Mouse (Mus musculus) left cerebral cortex, adult 18-20 months (tissue): ENCODE results near the gene Kat5. TPM values are rescaled to one million over a fixed set of nuclear protein-coding genes. Genes with fewer than 3 reads are reported as not detected.
A peak's percentile ranks its signal among the peaks of the same experiment; 100 is the strongest.

Source experiments
- DNase-seq, 2 experiments: peaks; one replicate each; pipeline ENCODE4 v3.0.0; 2021 to 2022; ENCODE audit warnings: low spot score in 2 of 2, mixed read lengths in 1 of 2
- total RNA-seq, 2 experiments: library from RNA; stranded (reverse); gene quantifications; 2 replicates each; pipeline ENCODE4 v1.2.3; 2021

Gene Kat5
- total RNA-seq, 2 experiments from 2014 or later, result 92.6 to 96.3 TPM

DNA sequence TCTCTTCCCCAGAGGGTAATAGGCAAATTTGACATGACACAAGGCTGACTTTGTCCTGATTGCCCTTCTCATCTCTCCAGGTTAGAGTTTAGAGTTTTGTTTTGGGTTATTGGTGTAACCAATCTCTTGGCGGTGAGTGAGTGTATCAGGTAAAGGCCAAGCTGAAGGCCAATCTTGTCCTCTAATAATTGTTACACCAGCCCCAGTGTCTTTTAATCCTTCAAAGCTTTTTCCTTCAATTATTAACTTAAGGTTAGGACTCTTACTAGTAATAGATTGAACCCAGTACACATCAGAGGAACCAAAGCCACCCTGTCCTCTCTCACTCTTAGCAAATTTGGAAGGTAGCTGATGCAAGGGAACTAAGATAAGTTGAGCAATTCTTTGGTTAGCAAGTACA is 34.7 kb downstream of the Kat5 start:
- DNase-seq, result no peak

DNA sequence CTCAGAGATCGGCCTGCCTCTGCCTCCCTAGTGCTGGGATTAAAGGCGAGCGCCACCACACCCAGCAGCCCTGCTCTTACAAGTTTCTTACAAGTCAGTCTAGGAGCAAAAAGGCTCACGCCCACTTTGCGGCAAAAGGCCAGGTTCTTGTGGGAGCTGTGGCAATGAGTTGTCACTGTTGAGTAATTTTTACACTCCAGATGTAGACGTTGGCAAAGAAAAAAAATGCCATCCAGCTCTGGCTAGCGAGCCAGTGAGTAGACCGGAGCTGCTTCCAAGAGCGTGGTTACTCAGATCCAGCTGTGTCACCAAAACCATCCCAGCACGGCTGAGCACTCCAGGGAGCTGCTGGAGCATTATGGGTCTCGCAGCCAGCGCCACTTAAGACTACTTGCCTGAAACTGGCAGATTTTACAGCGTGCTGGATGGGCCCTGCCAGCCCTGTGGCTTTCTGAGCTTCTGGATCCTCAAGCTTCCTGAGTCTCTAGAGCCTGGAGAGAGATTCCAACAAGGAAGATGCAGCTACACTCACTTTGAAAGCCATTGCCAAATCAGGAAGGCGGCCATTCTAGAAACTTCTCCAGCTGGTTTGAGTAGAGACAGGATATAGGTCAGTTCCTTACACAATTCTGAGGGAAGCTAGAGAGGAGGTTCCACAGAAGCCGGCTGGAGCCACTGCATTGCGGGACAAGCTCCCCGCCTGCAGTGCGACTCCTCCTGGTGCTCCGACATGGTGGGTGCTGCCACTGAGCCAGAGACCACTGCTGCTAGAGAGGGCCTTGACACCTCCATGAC is 37.5 kb downstream of the Kat5 start:
- peak; percentile 84 to 86 for DNase-seq

DNA sequence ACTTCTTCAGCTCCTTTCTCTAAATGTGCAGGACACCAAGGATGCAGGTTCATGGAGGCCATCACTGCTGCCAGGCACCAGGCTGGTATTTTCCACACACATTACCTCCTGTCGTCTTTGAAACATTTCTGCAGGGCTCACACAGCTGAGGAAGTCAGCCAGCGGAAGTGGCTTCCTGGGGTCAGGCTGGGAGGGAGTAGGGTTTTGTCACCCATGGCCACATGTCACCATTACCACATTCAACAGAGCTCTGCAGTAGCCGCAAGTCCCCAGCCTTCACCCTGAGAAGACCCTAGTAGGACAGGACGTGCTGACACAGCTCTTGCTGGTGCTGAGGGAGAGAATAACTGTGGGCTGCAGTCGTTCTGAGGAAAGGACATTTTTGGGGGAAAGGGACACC is 38.2 kb downstream of the Kat5 start:
- no peak for DNase-seq

DNA sequence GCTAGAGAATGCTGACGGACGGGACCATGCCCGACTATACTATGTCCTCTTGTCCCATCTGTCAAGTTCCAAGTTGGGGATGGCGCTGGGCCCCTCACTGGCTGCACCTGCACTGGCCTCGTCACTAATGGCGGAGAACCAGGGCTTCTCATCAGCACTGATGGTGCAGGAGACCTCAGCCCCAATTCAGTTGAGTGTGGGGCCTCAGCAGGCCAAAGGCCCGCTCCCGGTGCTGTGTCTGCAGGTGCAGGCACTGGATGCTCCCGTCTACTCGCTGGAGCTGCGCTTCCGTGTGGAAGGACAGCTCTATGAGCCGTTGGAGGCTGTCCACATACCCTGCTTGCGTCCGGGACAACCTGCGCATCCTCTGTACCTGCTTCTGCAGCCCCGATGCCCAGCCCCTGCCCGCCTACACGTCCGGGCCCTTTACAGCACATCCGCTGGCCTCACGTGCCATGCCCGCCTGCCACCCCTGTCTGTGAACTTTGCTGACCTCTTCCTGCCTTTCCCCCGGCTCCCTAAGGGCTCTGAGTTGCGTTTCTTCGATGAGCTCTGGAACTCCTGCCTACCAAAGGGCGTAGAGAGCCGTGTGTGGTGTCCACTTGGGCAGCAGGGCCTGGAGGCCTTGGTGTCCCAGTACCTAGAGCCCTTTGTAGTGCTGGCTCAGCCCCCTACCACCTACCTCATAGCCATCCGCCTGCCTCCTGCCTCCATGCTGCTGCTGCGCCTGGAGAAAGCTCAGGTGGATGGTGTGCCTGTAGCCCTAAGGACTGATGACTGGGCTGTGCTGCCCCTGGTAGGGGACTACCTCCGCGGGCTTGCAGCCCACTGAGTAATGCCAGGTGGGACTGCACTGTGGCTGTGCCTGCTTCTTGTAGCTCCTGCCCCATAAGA is 39.4 kb downstream of the Kat5 start:
- no peak for DNase-seq

DNA sequence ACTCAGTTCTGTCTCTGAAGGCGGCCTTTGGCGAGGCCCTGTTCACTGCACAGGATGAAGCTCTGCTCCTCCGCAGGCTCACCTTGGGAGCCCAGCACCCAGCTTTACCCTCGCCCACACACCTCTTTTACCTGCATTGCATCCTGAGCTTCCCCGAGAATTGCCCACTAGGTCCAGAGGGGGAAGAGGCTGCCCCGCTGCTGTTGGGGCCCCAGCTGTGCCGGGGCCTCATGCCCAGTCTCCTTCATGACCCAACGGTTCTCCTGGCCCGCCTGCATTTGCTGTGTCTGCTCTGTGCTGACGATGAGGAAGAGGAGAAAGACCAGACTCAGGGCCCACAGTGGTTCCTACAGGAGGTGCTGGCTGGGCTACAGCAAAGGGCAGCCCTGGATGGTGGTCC is 40.5 kb downstream of the Kat5 start:
- DNase-seq, result no peak

DNA sequence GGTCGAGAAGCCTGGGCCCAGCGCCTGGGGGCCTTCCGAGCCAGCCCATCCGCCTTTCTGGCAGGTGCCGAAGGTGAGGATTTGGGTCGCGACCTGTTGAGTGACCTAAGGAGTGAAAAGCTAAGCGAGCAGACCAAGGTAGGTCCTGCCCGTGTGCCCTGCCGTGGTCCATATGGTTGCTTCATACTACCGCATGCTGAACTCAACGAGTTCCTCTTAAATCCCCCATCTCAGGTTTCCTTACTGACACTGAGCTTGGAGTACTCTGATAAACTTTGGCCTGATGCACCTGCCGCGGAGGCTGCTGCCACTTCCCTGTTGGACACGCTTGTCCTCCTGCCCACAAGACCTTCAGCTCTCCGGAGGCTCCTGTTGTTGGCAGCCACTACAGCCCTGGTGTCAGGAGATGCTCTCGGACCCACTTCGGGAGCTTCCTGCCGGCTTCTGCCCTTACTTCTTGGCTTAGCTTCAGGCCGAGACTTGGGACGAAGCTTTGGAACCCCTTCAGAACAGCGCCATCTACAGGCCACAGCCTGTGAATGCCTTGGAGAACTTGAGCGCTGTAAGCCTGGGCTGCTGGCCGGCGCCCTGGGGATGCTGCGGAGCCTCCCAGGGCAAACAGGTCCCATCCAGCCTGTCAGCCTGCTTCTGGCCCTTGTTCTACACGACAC is 41.4 kb downstream of the Kat5 start:
- DNase-seq, result peak; percentile 79 to 85

DNA sequence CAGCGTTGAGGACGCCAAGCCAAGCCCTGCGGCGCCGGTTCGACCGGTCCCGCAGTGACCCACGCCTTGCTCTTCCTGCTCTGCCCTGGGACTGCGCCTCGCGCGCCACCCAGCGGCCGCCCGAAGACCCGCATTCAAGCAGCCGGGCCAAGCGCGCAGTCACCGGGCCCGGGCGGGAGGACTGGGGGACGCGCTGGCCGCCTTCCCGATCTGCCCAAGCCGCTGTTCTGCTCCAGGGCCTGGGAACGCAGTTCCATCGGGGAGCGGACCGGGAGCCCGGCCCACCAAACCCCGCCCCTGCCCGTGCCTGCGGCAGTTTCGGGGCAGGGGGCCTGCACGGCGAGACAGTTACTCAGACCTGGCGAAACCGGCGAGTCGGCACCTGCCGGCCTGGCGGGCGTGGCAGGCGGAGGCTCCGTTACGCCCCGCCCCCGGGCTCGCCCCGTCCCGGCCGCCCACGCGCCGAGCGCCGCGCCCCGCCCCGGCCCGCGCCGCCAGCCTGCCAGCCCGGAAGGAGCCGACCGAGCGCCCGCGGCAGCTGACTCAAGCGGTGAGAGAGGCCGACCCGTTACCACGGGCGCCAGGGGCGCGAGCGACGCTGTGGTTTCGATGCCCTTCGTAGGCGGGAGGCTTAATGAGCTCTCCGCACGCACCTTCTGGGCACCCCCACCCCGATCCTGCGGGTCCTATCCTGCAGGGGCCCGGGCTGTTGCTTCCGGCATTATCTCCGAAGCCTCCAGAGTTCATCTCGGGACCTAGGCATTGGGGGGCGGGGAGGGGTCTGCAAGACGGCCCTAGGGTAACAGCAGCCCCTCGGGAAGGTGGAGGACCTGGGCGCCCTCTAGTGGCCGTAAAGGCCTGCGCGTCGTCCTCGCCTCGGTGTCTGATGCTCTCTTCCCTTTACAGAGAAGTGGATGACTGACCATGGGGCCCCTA is 42.2 kb downstream of the Kat5 start, which contains the start of gene Ap5b1:
Ap5b1 (plus strand) TSS at position 492 of the 936 bp plus-strand sequence.
- DNase-seq, result peak; percentile 84 to 87

DNA sequence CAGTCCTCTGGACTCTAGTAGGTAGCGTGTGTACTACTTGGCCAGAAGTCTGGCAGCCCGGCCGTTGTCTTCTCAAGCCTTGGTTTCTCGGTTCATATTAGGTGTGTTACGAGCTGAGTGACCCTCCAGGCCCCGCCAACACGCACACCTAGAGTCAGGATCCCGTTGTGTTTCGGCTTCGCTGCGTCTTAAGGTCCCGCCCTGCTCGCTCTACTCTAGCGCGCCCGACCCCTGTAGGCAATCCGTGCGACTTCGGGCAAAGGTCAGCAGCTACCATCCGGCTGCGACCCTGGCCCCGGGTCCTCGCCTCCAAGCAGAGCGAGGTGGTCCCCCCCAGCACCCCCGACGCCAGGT is 42.9 kb downstream of the Kat5 start:
- DNase-seq, result no peak

DNA sequence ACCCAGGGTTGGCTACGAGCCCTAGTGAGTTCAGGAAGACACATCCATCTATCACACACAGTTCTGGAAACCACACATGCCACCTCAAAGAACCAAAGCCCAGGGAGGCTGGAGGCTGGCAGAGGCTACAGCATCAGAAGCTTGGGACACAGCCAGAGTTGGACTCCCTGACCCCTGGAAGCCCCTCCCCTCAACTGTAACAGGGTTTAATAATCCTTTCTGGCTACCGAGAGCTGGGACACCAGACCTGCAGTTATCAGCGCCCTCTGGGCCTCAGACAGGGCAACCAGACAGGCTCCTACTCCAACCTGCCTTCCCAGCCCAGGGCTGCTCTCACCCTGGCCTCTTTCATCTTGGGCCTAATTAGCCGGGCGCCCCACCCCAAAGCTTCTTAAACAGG is 43.7 kb downstream of the Kat5 start:
- DNase-seq, result no peak

DNA sequence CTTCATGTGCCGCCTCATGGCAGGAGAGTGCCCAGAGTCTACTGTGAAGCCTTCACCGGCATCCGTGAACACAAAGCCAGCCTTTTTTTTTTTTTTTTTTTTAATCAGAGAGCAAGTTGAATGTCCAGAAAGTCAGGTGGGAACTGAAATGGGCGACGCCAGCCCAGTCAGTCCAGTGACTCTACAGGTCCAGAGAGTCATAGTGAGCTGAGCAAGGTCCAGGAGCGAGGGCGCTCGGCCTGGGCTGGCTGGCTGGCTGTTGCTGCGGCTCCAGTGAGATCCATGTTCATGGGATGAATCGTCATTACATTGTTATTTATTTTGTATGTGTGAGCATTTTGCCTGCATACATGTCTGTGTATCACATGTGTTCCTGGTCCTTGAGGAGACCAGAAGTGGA is 47.3 kb downstream of the Kat5 start:
- DNase-seq, result no peak

DNA sequence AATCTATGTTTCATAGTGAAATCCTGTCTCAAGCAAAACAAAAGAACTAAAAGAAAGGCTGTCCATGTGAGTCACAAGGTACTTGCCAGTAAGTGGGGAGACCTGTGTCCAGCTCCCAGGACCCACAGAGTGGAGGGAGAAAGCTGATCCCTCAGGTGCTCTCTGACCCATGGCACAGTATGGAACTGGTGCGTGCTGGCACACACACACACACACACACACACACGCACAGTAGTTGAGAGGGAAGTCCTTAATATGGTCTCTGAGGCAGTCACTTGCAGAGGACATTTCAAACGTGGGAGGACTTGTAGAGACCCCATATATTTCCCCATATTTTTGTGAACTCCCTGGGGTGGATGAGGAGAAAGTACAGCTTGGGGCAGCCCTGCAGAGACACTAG is 48.2 kb downstream of the Kat5 start:
- no peak for DNase-seq

DNA sequence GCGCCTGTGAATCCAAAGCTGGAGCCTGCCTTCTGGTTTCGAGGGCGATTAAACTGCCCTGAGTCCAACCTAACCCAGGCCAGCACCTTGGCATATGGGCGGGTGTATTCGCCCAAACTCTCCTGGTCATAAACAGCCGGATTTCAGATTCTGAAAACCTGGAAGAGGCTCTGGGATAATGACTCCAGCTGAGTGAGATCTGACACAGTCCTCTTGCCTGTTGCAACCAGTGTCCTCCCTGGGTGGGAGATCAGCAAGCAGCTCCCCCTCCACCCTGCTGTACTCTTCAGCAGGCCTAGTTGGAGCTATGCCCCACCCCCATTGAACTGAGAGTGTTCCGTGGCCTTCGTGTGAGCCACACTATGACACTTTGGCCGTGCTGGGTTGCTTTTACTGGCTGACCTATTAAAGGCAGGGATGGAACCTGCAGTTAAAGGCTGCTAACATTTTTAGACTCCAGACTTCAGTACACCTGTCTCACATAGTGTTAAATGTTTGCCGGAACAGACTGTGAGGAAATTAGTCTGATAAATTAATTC is 48.7 kb downstream of the Kat5 start:
- no peak for DNase-seq

DNA sequence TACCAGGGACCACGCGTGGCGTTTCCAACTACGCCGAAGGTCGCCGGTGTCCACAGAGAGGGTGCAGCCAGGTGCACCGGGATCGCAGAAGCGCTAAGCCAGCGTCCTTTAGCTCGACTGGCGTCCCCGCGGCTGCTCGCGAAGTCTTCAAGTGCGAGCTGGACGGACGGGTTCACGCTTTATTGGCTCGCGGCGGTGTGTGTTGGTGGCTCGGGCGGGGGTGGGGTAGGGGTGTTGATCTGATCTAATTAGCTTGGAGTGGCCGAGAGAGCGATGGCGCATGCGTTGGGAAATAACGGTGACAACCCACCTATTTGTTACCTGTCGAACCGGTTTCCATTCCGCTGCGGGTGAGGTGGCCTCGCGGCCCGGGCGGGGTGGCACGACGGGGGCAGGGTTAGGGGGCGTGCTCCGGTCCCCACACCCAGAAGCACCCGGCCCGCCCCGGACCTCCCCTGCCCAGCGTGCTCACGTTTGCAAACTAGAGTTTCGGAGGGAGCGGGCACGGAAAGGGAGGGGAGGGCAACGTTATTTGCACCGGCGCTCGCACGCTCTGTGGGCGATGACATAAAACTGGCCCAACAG is 49.5 kb downstream of the Kat5 start, which contains the start of gene Ovol1:
Ovol1 (minus strand) TSS at position 190 of the 585 bp plus-strand sequence.
- no peak for DNase-seq

DNA sequence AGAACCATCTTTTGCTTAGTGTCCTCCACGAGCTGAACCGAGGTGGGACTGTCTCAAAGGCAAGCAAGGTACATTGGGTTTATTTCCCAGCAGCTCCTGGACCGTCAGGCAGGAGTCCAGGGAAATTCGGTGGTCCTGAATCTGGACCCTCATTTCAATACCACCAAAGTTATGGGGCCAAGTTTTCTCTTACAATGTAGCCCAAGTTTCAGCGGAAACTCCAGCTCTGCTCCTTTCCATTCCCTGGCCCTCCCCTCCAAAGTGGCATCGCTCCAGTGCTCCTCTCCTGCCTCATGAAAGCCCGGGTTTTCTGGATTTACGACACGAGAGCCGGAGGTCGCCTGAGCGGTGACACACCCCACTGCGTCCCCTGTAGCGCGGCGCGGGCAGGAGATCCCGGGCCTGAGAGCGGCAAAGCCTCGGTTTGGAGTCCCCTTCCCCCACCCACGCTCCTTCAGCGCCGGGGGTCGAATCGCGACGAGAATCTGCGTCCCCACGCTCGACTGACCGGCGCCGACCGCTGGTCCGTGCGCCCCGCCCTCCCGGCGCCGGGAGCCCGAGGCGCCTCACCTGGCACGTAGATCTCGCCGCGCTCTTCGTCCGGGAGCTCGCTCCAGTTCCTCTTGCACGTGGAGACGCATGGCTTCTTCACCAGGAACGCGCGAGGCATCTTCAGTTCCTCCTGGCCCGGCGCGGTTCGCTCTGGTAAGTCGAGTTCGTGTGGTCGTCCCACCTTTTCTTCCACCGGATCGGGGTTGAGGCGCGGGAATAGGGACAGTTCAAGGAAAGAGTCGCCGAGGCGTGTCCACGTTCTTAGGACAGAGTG is 50.2 kb downstream of the Kat5 start:
- no peak for DNase-seq

DNA sequence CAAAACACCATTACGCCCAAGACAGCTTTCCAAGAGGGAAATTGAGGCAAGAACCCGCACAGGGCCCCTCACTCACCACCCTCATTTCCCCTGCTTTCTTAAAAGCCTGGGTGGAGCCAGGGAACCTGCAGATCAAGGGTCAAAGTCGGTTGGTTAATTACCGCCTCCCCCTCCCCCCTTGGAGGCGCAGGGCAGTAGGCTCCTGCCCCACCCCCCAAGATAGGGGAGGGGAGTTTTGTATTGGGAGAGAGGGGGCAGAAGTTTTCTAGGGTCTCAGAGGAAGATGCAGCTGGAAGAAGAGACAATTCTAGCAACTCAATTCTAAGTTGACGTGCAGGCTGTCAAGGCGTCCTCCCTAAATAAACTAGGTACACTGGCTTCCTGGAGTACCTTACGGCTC is 50.8 kb downstream of the Kat5 start:
- no peak for DNase-seq

DNA sequence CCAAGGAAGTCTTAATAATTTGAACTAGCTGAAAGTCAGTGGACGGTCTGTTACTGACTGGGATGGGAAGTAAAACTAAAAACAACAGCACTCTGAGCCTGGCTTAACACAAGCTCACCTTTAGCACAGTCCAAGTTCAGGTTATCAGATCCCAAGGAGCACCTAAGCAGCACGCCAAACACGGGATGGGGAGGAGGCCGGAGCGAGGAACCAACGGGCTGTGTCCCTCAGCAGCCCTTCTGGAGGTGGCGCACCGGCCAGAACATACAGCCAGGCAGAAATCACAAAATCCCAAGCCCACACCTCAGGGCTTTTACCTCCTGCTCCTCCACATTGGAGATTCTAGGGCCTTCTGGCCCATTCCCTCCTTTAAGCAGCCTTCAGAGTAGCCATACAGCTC is 51.3 kb downstream of the Kat5 start:
- DNase-seq, result no peak

DNA sequence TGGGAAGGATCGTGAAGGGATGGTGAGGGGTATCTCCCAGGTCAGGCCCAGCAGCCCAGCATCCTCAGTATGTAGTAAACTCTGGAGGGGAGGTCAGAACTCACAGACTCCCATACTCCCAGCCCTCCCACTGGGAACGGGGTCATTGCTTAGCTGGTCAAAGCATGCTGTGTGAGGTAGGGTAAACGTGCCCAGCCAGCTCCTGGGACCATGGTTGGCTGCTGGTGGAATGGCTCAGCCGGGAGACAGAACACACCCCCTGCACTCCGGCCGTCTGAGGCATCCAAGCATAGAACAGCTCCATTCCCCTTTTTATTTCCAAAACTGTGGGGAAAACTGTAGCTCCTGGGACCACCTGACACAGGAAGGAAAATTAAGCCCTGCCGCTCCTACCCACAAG is 51.9 kb downstream of the Kat5 start:
- no peak for DNase-seq

DNA sequence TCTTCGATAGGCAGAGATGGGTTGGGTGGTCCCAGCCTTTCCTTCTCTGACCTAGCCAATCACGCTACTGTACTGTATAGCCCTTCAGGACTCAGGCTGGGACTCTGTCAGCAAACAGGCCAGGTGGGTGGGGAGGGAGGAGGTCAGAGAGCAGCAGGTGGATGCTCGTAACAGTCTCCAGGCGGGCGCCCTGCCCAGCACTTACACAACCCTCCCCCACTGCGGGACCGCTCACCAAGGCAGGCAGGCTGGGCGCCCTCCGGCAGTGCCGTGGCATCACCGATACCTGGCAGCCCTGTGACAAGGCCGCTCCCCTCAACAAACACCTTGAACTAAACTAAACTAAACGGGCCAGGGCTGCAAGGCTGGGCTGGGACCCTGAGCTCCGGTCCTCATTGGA is 55.8 kb downstream of the Kat5 start:
- no peak for DNase-seq

DNA sequence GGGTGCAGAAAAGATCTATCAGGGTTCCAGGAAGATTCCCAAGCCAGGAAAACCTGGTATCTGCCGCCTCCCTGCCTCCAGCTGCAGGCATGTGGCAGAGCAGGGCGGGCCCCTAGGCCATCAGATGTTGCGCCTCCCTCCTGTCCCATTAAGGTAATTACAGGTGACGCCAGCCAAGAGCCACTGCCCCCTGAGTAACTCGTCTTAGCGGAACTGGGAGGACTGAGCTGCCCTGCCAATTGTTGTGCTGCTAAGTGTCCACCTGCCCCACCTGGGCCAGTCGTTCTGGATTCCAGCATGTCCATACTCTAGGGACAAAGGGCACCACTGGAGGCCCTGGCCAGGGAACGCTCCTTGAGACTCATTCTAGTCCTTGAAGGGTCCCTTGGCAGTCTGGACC is 56.2 kb downstream of the Kat5 start:
- DNase-seq, result no peak
